Mouse (Mus musculus): ENCODE results near the gene Timmdc1. TPM values are rescaled to one million over a fixed set of nuclear protein-coding genes. Genes with fewer than 3 reads are reported as not detected.

The Timmdc1 gene
- polyA plus RNA-seq, 1 experiment from 2014 or later = 27.9 TPM

GRCm38 (mm10) chr16:38536544-38537146, 14.2 kb upstream of the Timmdc1 start:
- 44% methylated on average over 8 of the region's 8 CpGs for WGBS
- Histone ChIP-seq H3K9ac (ENCODE audit: low read depth, low read length) (no peak overlapping the region), H3K4me2 (ENCODE audit: low read length) (no peak overlapping the region), H3K4me3 (replicated peaks; ENCODE audit: low read depth, low read length) (no peak overlapping the region), H3K9me3 (replicated peaks; ENCODE audit: low read length) (no peaks in the 10 kb centered on the region), H3K4me1 (replicated peaks; ENCODE audit: insufficient read depth, low read length) (no peaks in the 10 kb centered on the region), H3K27me3 (ENCODE audit: insufficient read depth, low read length) (no peaks in the 10 kb centered on the region), H3K36me3 (ENCODE audit: insufficient read depth, low read length) (peaks cover 33% of the 10 kb centered on the region), H3K27ac (no peak overlapping the region)
- ATAC-seq (replicated peaks; ENCODE audit: low FRiP score, low read depth) (0 out of 2 replicates have a peak, but pooled peaks have one; percentile 21), DNase-seq (ENCODE audit: low spot score) (peak; percentile 82)
- TF ChIP-seq CTCF (IDR thresholded peaks at IDR 0.05; ENCODE audit: low read depth) = peak; percentile 86

DNA sequence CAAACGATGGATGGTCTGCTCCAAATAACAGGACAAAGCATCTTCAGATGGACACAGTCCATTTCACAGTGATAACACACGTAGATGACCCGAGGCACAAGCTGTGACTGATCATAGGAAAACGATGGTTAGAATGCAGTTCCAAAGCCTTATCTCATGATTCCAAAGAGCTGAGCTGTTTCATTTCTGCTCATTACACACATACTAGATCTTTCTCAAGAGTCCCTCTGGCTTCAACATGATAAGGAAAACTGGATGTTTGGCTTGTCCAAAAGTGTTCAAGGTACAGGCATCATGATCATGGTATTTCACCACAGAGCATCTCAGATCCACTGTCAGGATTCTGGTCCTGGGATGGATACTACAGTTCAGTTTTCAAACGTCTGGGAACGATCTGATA, 3.8 kb upstream of the Timmdc1 start:
- no peaks in the 10 kb centered on the region for H3K9me3 ChIP-seq (replicated peaks; ENCODE audit: low read length)
- ATAC-seq (replicated peaks; ENCODE audit: low FRiP score, low read depth) = no peak
- H3K4me2 ChIP-seq (ENCODE audit: low read length) = no peak overlapping the region
- H3K36me3 ChIP-seq (ENCODE audit: insufficient read depth, low read length) = peaks cover 32% of the 10 kb centered on the region; the same call in 1 of the 2 replicates
- 87% methylated on average over 6 of the region's 6 CpGs for WGBS
- no peak overlapping the region for H3K4me3 ChIP-seq (replicated peaks; ENCODE audit: low read depth, low read length)
- no peak for TF ChIP-seq CTCF (IDR thresholded peaks at IDR 0.05; ENCODE audit: low read depth)
- no peaks in the 10 kb centered on the region for H3K27me3 ChIP-seq (ENCODE audit: insufficient read depth, low read length)
- DNase-seq (ENCODE audit: low spot score) = no peak
- H3K4me1 ChIP-seq (replicated peaks; ENCODE audit: insufficient read depth, low read length) = no peaks in the 10 kb centered on the region
- H3K27ac ChIP-seq = no peak overlapping the region
- H3K9ac ChIP-seq (ENCODE audit: low read depth, low read length) = no peak overlapping the region

- H3K9me3 ChIP-seq (replicated peaks; ENCODE audit: low read length) = no peaks in the 10 kb centered on the region
- no peaks in the 10 kb centered on the region for H3K4me1 ChIP-seq (replicated peaks; ENCODE audit: insufficient read depth, low read length)
- H3K27ac ChIP-seq = no peak overlapping the region
- DNase-seq (ENCODE audit: low spot score) (peak; percentile 13), ATAC-seq (replicated peaks; ENCODE audit: low FRiP score, low read depth) (no peak)
- peak overlapping the region; percentile 90; the same call in 1 of the 2 replicates for H3K9ac ChIP-seq (ENCODE audit: low read depth, low read length)
- 26% methylated on average over 8 of the region's 8 CpGs for WGBS
- peak overlapping the region; percentile 66 for H3K4me2 ChIP-seq (ENCODE audit: low read length)
- peak overlapping the region; percentile 89 for H3K4me3 ChIP-seq (replicated peaks; ENCODE audit: low read depth, low read length)
- peaks cover 14% of the 10 kb centered on the region for H3K36me3 ChIP-seq (ENCODE audit: insufficient read depth, low read length)
- no peak for TF ChIP-seq CTCF (IDR thresholded peaks at IDR 0.05; ENCODE audit: low read depth)
- no peaks in the 10 kb centered on the region for H3K27me3 ChIP-seq (ENCODE audit: insufficient read depth, low read length)
Observed at GRCm38 (mm10) chr16:38521211-38521987, 1.1 kb downstream of the Timmdc1 start.

GRCm38 (mm10) chr16:38519140-38519539, 3.3 kb downstream of the Timmdc1 start:
- Histone ChIP-seq H3K27me3 (ENCODE audit: insufficient read depth, low read length) (no peaks in the 10 kb centered on the region), H3K9ac (ENCODE audit: low read depth, low read length) (no peak overlapping the region), H3K36me3 (ENCODE audit: insufficient read depth, low read length) (peaks cover 21% of the 10 kb centered on the region), H3K4me2 (ENCODE audit: low read length) (no peak overlapping the region), H3K27ac (no peak overlapping the region), H3K4me3 (replicated peaks; ENCODE audit: low read depth, low read length) (no peak overlapping the region), H3K4me1 (replicated peaks; ENCODE audit: insufficient read depth, low read length) (no peaks in the 10 kb centered on the region), H3K9me3 (replicated peaks; ENCODE audit: low read length) (no peaks in the 10 kb centered on the region)
- no peak for TF ChIP-seq CTCF (IDR thresholded peaks at IDR 0.05; ENCODE audit: low read depth)
- 100% methylated on average over 2 of the region's 2 CpGs for WGBS
- ATAC-seq (replicated peaks; ENCODE audit: low FRiP score, low read depth) (no peak), DNase-seq (ENCODE audit: low spot score) (no peak)

DNA sequence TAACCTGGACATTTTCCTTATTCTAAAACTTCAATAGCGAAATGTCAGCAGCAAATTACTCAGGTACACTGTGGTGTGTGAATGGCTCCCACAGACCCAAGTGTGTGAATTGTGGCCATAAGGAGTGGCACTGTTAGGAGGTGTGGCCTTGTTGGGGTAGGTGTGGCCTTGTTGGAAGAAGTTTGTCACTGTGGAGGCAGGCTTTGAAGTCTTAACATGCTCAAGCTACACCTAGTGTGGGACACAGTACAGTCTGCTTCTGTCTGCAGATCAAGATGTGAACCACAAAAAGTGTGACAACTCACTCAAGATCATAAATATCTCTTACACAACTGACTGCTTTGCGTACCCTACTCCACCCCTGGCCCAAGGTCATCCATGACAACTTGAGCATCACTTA, 11.6 kb downstream of the Timmdc1 start:
- H3K27me3 ChIP-seq (ENCODE audit: insufficient read depth, low read length) = no peaks in the 10 kb centered on the region
- ATAC-seq (replicated peaks; ENCODE audit: low FRiP score, low read depth) (no peak), DNase-seq (ENCODE audit: low spot score) (no peak)
- no peak overlapping the region for H3K9ac ChIP-seq (ENCODE audit: low read depth, low read length)
- no peaks in the 10 kb centered on the region for H3K4me1 ChIP-seq (replicated peaks; ENCODE audit: insufficient read depth, low read length)
- H3K36me3 ChIP-seq (ENCODE audit: insufficient read depth, low read length) = peaks cover 10% of the 10 kb centered on the region
- TF ChIP-seq CTCF (IDR thresholded peaks at IDR 0.05; ENCODE audit: low read depth) = no peak
- H3K9me3 ChIP-seq (replicated peaks; ENCODE audit: low read length) = no peaks in the 10 kb centered on the region
- no peak overlapping the region for H3K27ac ChIP-seq
- no peak overlapping the region for H3K4me3 ChIP-seq (replicated peaks; ENCODE audit: low read depth, low read length)
- no peak overlapping the region for H3K4me2 ChIP-seq (ENCODE audit: low read length)
- 90% methylated on average over 2 of the region's 2 CpGs for WGBS

DNA sequence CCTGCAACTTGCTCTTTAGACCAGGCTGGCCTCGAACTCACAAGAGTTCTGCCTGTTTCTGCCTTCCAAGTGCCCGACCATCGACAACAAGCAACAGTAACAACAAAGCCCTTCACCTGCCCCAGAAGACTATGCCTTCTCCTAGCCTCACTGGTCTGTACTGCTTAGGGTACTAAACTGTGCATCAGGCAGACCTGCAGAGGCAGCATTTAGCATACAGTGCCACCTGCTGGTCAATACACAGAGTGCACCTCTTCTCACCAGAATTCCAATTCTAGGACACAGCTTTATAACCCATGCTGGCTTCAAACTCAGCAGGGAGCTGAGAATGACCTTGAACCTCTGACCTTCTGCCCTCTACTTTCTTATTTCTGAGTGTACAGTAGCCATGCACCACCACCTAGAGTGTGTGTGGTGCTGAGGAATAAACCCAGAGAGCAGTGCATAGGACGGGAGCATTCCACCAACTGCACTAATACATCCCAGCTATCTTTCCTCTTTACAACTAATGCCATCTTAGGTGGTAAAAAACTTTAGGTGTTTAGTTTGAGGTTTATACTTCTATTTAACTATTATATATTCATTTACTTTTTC, 16.3 kb downstream of the Timmdc1 start:
- Histone ChIP-seq H3K27ac (no peak overlapping the region), H3K27me3 (ENCODE audit: insufficient read depth, low read length) (no peaks in the 10 kb centered on the region), H3K9me3 (replicated peaks; ENCODE audit: low read length) (no peaks in the 10 kb centered on the region), H3K4me2 (ENCODE audit: low read length) (no peak overlapping the region), H3K4me1 (replicated peaks; ENCODE audit: insufficient read depth, low read length) (no peaks in the 10 kb centered on the region), H3K4me3 (replicated peaks; ENCODE audit: low read depth, low read length) (no peak overlapping the region), H3K9ac (ENCODE audit: low read depth, low read length) (no peak overlapping the region), H3K36me3 (ENCODE audit: insufficient read depth, low read length) (peaks cover 21% of the 10 kb centered on the region; the same call in 1 of the 2 replicates)
- WGBS = 74% methylated on average over 4 of the region's 4 CpGs
- TF ChIP-seq CTCF (IDR thresholded peaks at IDR 0.05; ENCODE audit: low read depth) = peak; percentile 97
- DNase-seq (ENCODE audit: low spot score) (peak; percentile 88), ATAC-seq (replicated peaks; ENCODE audit: low FRiP score, low read depth) (peak; percentile 76)
